Mouse (Mus musculus): ENCODE data around the gene Rpl18. TPM values are rescaled to one million over a fixed set of nuclear protein-coding genes. Genes with fewer than 3 reads are reported as not detected.

The Rpl18 gene
- polyA plus RNA-seq, 1 experiment from 2014 or later = 603 TPM

DNA sequence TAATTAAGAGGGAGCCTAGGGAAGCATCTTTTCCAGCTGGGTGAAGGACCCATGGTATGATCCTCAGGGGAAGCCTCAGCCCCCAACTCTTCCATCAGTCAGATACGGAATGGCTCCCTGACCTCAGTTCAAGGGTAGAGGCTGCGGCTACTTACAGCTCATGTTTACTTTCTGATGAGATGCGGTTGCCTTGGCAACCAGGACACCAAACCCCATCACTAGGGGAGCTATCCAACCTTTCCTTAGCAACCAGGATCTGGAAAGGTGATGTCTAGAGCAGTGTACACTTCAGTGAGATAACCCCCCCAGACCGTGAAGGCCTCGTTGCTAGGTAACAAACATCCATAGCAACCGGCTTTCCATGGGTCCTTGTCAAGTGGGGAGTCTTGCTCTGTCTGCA lies 6.2 kb upstream of the Rpl18 start:
- Histone ChIP-seq H3K4me1 (ENCODE audit: control insufficient read depth, insufficient read depth, low read length) (peaks cover 34% of the 10 kb centered on the region), H3K9me3 (ENCODE audit: control insufficient read depth, low read length) (no peaks in the 10 kb centered on the region), H3K27me3 (ENCODE audit: control insufficient read depth, insufficient read depth, low read length) (no peaks in the 10 kb centered on the region)

DNA sequence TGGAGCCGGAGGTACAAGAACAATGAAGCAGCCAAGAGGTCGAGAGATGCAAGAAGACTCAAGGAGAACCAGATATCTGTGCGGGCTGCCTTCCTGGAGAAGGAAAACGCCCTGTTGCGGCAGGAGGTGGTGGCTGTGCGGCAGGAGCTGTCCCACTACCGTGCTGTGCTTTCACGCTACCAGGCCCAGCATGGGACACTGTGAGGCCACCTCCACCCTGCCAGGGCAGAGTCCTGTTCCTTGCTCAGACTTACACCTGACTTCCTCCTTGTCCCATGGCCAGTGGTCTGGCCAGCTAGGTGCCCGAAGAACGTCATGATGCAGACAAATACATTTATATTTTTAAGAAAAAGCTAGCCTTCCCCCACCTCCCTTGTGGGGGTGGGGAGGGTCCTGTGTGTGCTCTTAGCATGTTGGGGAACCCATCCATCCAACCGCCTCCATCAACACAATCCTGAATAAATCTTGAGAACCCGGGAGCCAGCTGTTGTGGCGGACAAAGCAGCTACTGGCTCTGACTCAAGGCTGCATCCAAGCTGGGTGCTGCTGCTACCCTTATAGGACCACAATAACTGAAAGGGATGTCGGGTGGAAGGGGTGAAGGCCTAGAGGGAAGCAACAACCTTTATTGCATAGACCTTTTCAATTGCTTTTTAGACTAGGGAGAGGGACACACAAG lies 5.4 kb upstream of the Rpl18 start:
- H3K4me3 ChIP-seq (ENCODE audit: low read depth, low read length) = no peak overlapping the region
- no peak overlapping the region for H3K27ac ChIP-seq (ENCODE audit: low read depth, low read length)
- 70% methylated on average over 14 of the region's 14 CpGs for WGBS
- no peaks in the 10 kb centered on the region for H3K9me3 ChIP-seq (ENCODE audit: control insufficient read depth, low read length)
- H3K4me2 ChIP-seq (ENCODE audit: low read depth, low read length) = no peak overlapping the region
- H3K4me1 ChIP-seq (ENCODE audit: control insufficient read depth, insufficient read depth, low read length) = peaks cover 40% of the 10 kb centered on the region
- H3K27me3 ChIP-seq (ENCODE audit: control insufficient read depth, insufficient read depth, low read length) = no peaks in the 10 kb centered on the region; the same call in 1 of the 2 replicates
- H3K9ac ChIP-seq (replicated peaks; ENCODE audit: low read depth, low read length) = no peak overlapping the region
- ATAC-seq (ENCODE audit: low read depth) = no peak
- H3K36me3 ChIP-seq (ENCODE audit: control insufficient read depth, insufficient read depth, low read length) = peaks cover 31% of the 10 kb centered on the region

More for the DNA sequence above, 6.2 kb upstream of the Rpl18 start:
- 35% methylated on average over 6 of the region's 6 CpGs for WGBS
- ATAC-seq (ENCODE audit: low read depth) = no peak
- Histone ChIP-seq H3K36me3 (ENCODE audit: control insufficient read depth, insufficient read depth, low read length) (peaks cover 31% of the 10 kb centered on the region), H3K9ac (replicated peaks; ENCODE audit: low read depth, low read length) (no peak overlapping the region), H3K4me2 (ENCODE audit: low read depth, low read length) (peak overlapping the region; percentile 14; the same call in 1 of the 2 replicates), H3K27ac (ENCODE audit: low read depth, low read length) (no peak overlapping the region), H3K4me3 (ENCODE audit: low read depth, low read length) (no peak overlapping the region)

DNA sequence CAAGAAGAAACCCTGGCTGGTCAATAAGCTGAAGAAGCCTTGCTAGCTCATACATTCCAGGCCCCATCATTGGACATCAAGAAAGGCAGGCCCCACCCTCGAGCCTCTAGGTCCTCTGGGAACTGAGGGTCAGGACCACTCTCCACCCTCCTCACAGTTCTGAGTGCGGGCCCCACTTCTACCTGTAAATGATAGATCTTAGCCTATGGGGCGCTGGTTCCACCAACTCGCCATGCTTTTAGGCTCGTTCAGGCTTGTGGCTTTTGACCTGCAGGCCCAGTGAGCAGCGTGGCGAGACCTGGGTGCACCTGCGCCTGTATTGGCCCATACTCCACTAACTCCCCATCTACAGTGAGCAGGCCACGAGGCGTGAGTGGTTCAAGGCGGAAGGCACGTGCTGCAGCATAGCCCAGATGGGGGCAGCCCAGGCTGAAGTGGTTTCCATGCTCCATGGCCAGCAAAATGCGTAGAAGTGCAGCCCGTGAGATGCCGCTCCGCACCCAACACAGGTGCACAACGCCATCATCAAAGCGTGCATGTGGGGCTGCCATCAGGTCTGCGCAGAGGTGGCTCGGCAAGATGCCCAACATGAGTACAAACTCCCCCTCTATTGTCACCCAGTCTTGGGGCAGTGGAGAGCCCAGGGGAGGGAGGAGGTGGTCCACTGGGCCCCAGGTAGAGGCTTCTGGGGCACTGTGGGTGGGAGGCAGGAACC lies 4.6 kb upstream of the Rpl18 start:
- H3K4me3 ChIP-seq (ENCODE audit: low read depth, low read length) = no peak overlapping the region
- no peak overlapping the region for H3K9ac ChIP-seq (replicated peaks; ENCODE audit: low read depth, low read length)
- no peak overlapping the region for H3K27ac ChIP-seq (ENCODE audit: low read depth, low read length)
- H3K27me3 ChIP-seq (ENCODE audit: control insufficient read depth, insufficient read depth, low read length) = no peaks in the 10 kb centered on the region; the same call in 1 of the 2 replicates
- no peak overlapping the region for H3K4me2 ChIP-seq (ENCODE audit: low read depth, low read length)
- H3K36me3 ChIP-seq (ENCODE audit: control insufficient read depth, insufficient read depth, low read length) = peaks cover 31% of the 10 kb centered on the region
- ATAC-seq (ENCODE audit: low read depth) = no peak
- peaks cover 40% of the 10 kb centered on the region for H3K4me1 ChIP-seq (ENCODE audit: control insufficient read depth, insufficient read depth, low read length)
- 95% methylated on average over 20 of the region's 20 CpGs for WGBS
- H3K9me3 ChIP-seq (ENCODE audit: control insufficient read depth, low read length) = no peaks in the 10 kb centered on the region

- Histone ChIP-seq H3K4me3 (ENCODE audit: low read depth, low read length) (no peak overlapping the region), H3K4me1 (ENCODE audit: control insufficient read depth, insufficient read depth, low read length) (peaks cover 40% of the 10 kb centered on the region), H3K4me2 (ENCODE audit: low read depth, low read length) (no peak overlapping the region), H3K27ac (ENCODE audit: low read depth, low read length) (no peak overlapping the region), H3K9ac (replicated peaks; ENCODE audit: low read depth, low read length) (no peak overlapping the region), H3K36me3 (ENCODE audit: control insufficient read depth, insufficient read depth, low read length) (peaks cover 31% of the 10 kb centered on the region), H3K27me3 (ENCODE audit: control insufficient read depth, insufficient read depth, low read length) (no peaks in the 10 kb centered on the region; the same call in 1 of the 2 replicates), H3K9me3 (ENCODE audit: control insufficient read depth, low read length) (no peaks in the 10 kb centered on the region)
- 91% methylated on average over 24 of the region's 24 CpGs for WGBS
- no peak for ATAC-seq (ENCODE audit: low read depth)
These were observed 3.8 kb upstream of the Rpl18 start for GRCm38 (mm10) chr7:45711316-45712021.

- no peak overlapping the region for H3K9ac ChIP-seq (replicated peaks; ENCODE audit: low read depth, low read length)
- no peak overlapping the region for H3K4me2 ChIP-seq (ENCODE audit: low read depth, low read length)
- H3K4me3 ChIP-seq (ENCODE audit: low read depth, low read length) = no peak overlapping the region
- ATAC-seq (ENCODE audit: low read depth) = no peak
- H3K9me3 ChIP-seq (ENCODE audit: control insufficient read depth, low read length) = no peaks in the 10 kb centered on the region
- H3K36me3 ChIP-seq (ENCODE audit: control insufficient read depth, insufficient read depth, low read length) = peaks cover 31% of the 10 kb centered on the region
- 89% methylated on average over 21 of the region's 21 CpGs for WGBS
- no peak overlapping the region for H3K27ac ChIP-seq (ENCODE audit: low read depth, low read length)
- peaks cover 45% of the 10 kb centered on the region for H3K4me1 ChIP-seq (ENCODE audit: control insufficient read depth, insufficient read depth, low read length)
- no peaks in the 10 kb centered on the region; the same call in 1 of the 2 replicates for H3K27me3 ChIP-seq (ENCODE audit: control insufficient read depth, insufficient read depth, low read length)
These were observed 3.1 kb upstream of the Rpl18 start for GRCm38 (mm10) chr7:45712022-45712757.

DNA sequence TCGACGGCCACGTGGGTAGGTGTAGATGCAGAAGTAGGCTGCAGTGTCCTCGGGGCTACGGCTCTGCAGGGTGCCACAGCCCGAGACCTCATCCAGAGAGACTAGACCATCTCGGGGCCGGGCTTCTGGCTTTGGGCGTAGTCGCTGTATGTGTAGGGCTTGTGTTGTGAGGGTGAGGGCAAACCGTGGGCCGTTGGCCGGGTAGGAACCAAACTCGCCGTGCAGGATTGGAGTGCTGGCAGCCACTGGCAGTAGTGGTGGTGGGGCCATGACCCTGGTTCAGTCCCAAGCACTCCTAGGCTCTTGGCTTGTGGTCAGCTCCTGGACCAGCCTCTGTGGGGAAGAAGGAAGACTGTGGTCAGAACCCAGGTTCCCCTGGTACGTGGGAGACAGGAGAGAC lies 1.9 kb upstream of the Rpl18 start:
- H3K9ac ChIP-seq (replicated peaks; ENCODE audit: low read depth, low read length) = no peak overlapping the region
- no peak for ATAC-seq (ENCODE audit: low read depth)
- no peak overlapping the region for H3K27ac ChIP-seq (ENCODE audit: low read depth, low read length)
- H3K4me3 ChIP-seq (ENCODE audit: low read depth, low read length) = no peak overlapping the region
- H3K9me3 ChIP-seq (ENCODE audit: control insufficient read depth, low read length) = no peaks in the 10 kb centered on the region
- peaks cover 40% of the 10 kb centered on the region for H3K4me1 ChIP-seq (ENCODE audit: control insufficient read depth, insufficient read depth, low read length)
- peaks cover 31% of the 10 kb centered on the region for H3K36me3 ChIP-seq (ENCODE audit: control insufficient read depth, insufficient read depth, low read length)
- WGBS = 89% methylated on average over 16 of the region's 16 CpGs
- H3K27me3 ChIP-seq (ENCODE audit: control insufficient read depth, insufficient read depth, low read length) = no peaks in the 10 kb centered on the region; the same call in 1 of the 2 replicates
- H3K4me2 ChIP-seq (ENCODE audit: low read depth, low read length) = no peak overlapping the region

DNA sequence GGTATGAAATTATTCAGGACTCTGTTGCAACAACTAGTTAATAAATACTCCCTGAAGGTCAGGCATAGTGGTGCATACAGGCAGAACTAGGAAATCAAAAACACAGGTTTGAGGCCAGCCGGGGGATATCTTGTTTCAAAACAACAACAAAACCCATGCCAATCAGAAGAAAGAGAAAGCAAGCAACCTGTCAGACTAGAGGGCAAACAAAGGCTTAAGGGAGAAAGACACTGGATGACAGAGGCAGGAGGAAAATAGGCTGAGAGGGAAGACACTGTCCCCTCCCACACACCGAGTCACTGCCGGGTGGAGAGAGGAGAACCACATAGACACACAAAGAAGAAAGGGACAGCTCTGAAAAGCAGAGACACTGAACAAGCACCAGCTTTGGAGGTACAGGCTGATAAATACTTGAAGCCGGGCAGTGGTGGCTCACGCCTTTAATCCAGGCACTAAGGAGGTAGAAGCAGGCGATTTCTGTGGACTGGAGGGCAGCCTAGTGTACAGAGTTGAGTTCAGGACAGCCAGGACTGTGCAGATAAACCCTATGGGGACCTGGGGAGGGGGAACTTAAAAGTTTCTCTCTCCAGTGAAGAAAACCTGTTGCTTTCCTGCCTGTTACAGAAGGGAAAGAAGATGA lies 1.3 kb upstream of the Rpl18 start:
- Histone ChIP-seq H3K27ac (ENCODE audit: low read depth, low read length) (no peak overlapping the region), H3K4me1 (ENCODE audit: control insufficient read depth, insufficient read depth, low read length) (peaks cover 39% of the 10 kb centered on the region), H3K36me3 (ENCODE audit: control insufficient read depth, insufficient read depth, low read length) (peaks cover 31% of the 10 kb centered on the region), H3K4me2 (ENCODE audit: low read depth, low read length) (peak overlapping the region; percentile 92), H3K27me3 (ENCODE audit: control insufficient read depth, insufficient read depth, low read length) (no peaks in the 10 kb centered on the region; the same call in 1 of the 2 replicates), H3K9me3 (ENCODE audit: control insufficient read depth, low read length) (no peaks in the 10 kb centered on the region), H3K9ac (replicated peaks; ENCODE audit: low read depth, low read length) (no peak overlapping the region; the same call in 1 of the 2 replicates), H3K4me3 (ENCODE audit: low read depth, low read length) (peak overlapping the region; percentile 62; the same call in 1 of the 2 replicates)
- 85% methylated on average over 6 of the region's 6 CpGs for WGBS
- no peak for ATAC-seq (ENCODE audit: low read depth)

GRCm38 (mm10) chr7:45714630-45715089 lies 597 bp upstream of the Rpl18 start:
- peak overlapping the region; percentile 62 for H3K4me3 ChIP-seq (ENCODE audit: low read depth, low read length)
- H3K36me3 ChIP-seq (ENCODE audit: control insufficient read depth, insufficient read depth, low read length) = peaks cover 32% of the 10 kb centered on the region
- peak; percentile 33 for ATAC-seq (ENCODE audit: low read depth)
- H3K4me1 ChIP-seq (ENCODE audit: control insufficient read depth, insufficient read depth, low read length) = peaks cover 38% of the 10 kb centered on the region
- WGBS = 11% methylated on average over 14 of the region's 14 CpGs
- H3K9me3 ChIP-seq (ENCODE audit: control insufficient read depth, low read length) = no peaks in the 10 kb centered on the region
- H3K27ac ChIP-seq (ENCODE audit: low read depth, low read length) = peak overlapping the region; percentile 55; the same call in 1 of the 2 replicates
- no peaks in the 10 kb centered on the region; the same call in 1 of the 2 replicates for H3K27me3 ChIP-seq (ENCODE audit: control insufficient read depth, insufficient read depth, low read length)
- peak overlapping the region; percentile 69 for H3K9ac ChIP-seq (replicated peaks; ENCODE audit: low read depth, low read length)
- peak overlapping the region; percentile 92 for H3K4me2 ChIP-seq (ENCODE audit: low read depth, low read length)

All from neural tube, embryonic 14.5 days (tissue).